Mouse (Mus musculus): ENCODE measurements around the gene 4933403O08Rik. TPM values are rescaled to one million over a fixed set of nuclear protein-coding genes. Genes with fewer than 3 reads are reported as not detected.

Gene 4933403O08Rik
- polyA plus RNA-seq (2012; rRNA removed) = not detected in 2 replicates

DNA sequence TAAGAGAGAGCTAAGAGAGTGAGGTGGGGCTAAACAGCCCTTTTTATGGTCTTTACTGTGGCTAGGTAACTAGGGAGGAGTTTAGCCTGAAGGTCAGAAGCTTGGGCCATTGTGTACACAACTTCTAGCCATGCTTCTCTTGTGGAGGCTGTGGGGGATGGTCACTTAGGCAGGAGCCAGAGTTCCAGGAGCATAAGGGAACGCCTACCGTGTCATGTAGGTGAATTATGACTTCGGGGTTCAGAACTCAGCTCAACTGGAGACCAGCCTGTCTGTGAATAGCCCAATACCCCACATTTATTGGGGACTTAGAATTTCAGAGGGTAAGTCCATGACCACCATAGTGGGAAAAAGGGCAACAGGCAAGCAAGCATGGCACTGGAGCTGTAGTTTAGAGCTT lies at the start of gene 4933403O08Rik:
Gene 4933403O08Rik, plus strand, starts transcription at position 301 of the 400 bp plus-strand sequence.
- DNase-seq (ENCODE audit: low read depth, low spot score) = no peak
- WGBS = 80% methylated on average over 3 of the region's 3 CpGs

DNA sequence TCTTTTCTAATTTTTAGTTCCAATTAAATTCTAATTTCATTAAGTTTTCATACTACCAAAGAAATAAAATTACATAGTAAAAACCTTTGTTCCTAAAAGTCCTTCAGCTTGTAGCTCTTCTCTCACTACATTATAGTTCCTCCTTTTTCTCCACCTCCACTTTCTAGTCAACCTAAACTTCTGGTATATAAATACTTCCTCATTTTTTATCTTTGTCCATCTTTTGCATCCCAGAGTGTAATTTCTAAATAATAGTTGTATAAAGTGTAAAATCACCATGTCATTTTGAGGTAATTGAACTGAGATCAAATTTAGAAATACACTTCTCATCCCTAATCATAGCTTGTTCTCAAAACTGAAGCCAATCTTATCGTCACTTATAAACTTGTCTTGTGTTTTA lies 4.1 kb downstream of the 4933403O08Rik start:
- WGBS = 74% methylated on average over 1 of the region's 1 CpGs
- no peak for DNase-seq (ENCODE audit: low read depth, low spot score)

DNA sequence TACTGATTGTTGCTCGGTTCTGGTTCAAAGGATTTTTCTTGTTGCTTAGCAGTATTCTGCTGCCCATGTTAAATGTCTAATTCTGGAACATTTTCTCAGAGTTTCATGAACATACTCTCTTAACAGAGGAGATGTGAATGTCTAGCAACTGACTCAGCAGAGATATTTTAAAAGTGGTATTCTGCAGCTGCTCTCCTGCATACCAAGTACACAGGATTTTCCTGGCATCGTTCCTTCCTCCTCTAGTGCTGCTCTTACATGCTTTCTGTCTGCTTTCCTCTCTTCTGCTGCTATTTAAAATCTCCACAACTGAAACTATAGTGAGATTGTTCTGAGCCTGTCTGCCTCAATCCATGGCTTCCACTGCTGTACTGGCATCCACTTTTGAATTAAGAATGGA lies 16.7 kb downstream of the 4933403O08Rik start:
- no peak for DNase-seq (ENCODE audit: low read depth, low spot score)
- WGBS = 61% methylated on average over 2 of the region's 2 CpGs

DNA sequence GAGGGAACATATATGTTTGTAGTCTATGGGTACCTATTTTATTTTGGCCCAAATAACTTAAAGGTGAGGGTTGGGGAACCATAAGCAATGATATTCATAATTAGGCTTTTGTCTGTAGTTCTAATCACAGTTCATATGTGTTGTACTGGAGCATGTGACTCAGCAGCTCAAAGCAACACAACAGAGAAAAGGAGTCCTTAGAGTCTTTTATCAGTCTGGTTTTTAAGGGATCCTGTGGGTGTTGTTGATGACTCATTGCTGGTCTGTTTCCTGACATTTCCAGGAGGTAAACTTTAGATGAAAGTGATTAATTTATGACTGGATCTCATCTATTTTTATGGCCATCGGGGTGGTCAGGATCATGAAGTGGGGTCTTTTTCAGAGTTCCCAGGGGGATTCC lies 34.7 kb downstream of the 4933403O08Rik start:
- DNase-seq (ENCODE audit: low read depth, low spot score) = no peak
- 58% methylated on average over 1 of the region's 1 CpGs for WGBS

Other genes with a start within 250 kb of the 4933403O08Rik start
- not detected in 2 replicates for gene Tex16, start 228.0 kb upstream of the 4933403O08Rik start, polyA plus RNA-seq (2012; rRNA removed)
- gene Apool, start 72.3 kb downstream of the 4933403O08Rik start, polyA plus RNA-seq (2012; rRNA removed) = 5.9 and 7.8 TPM in 2 replicates
- gene Satl1, start 167.7 kb downstream of the 4933403O08Rik start, polyA plus RNA-seq (2012; rRNA removed) = not detected in 2 replicates

Data from large intestine, adult 2 months (tissue).